Mouse (Mus musculus) ES-Bruce4 (cell line): ENCODE data around the gene Dgkh.

Experiments
- CTCF ChIP-seq: IDR thresholded peaks from one replicate; pipeline ENCODE4 v1.8.1; 2011; ENCODE audit warnings: low read depth, low read length
- EP300 ChIP-seq: IDR thresholded peaks from 2 replicates; pipeline ENCODE4 v1.6.1; 2011; ENCODE audit warnings: low read depth, low read length; ENCODE audit not compliant: insufficient read depth
- POLR2A ChIP-seq: IDR thresholded peaks from one replicate; pipeline ENCODE4 v1.8.1; 2011; ENCODE audit warnings: low read length; ENCODE audit not compliant: insufficient read depth

GRCm38 (mm10) chr14:78676457-78676856 lies 56.1 kb downstream of the Dgkh start:
- no peak for TF ChIP-seq POLR2A
- no peak for TF ChIP-seq CTCF
- TF ChIP-seq EP300: no peak
